Mouse (Mus musculus) limb, embryonic 11.5 days (tissue): ENCODE measurements at regions not wholly inside any gene's neighbourhood (a gene's known extent, or its start where the extent isn't known, plus 50 kb on each side); places are given as distances from the start of the nearest gene placed in this dataset.

Source experiments
- ATAC-seq: fragments of 200-750 bp; cut with Nextera tagmentation; 2 replicates; pipeline ENCODE4 v1.8.0; 2017; ENCODE audit warnings: low read depth; ENCODE audit not compliant: insufficient number of reproducible peaks, low FRiP score, low TSS enrichment
- DNase-seq: peaks from one replicate; pipeline ENCODE4 v3.0.0-alpha.2; 2015; ENCODE audit warnings: low spot score
- H3K27ac ChIP-seq: fragments of 300-500 bp; sonication (generic); replicated peaks from 2 replicates; pipeline ENCODE4 v1.5.1; 2014; ENCODE audit warnings: low read depth, mild to moderate bottlenecking, low read length
- H3K27me3 ChIP-seq: fragments of 300-500 bp; sonication (generic); 2 replicates; pipeline ENCODE4 v1.6.1; 2014; ENCODE audit warnings: mild to moderate bottlenecking, low read length, mixed read lengths; ENCODE audit not compliant: control insufficient read depth, insufficient read depth
- H3K36me3 ChIP-seq: fragments of 300-500 bp; sonication (generic); 2 replicates; pipeline ENCODE4 v1.6.1; 2014; ENCODE audit warnings: mild to moderate bottlenecking, low read length, moderate library complexity, mixed read lengths; ENCODE audit not compliant: control insufficient read depth, insufficient read depth
- H3K4me1 ChIP-seq: fragments of 300-500 bp; sonication (generic); 2 replicates; pipeline ENCODE4 v1.6.1; 2014; ENCODE audit warnings: low read length, mixed read lengths; ENCODE audit not compliant: control insufficient read depth, insufficient read depth
- H3K4me2 ChIP-seq: fragments of 300-500 bp; sonication (generic); 2 replicates; pipeline ENCODE4 v1.6.1; 2014; ENCODE audit warnings: low read depth, mild to moderate bottlenecking, moderate library complexity; ENCODE audit not compliant: severe bottlenecking
- H3K4me3 ChIP-seq: fragments of 300-500 bp; sonication (generic); 2 replicates; pipeline ENCODE4 v1.5.1; 2014; ENCODE audit warnings: low read depth, low read length
- H3K9ac ChIP-seq: fragments of 300-500 bp; sonication (generic); 2 replicates; pipeline ENCODE4 v1.6.1; 2014; ENCODE audit warnings: mild to moderate bottlenecking, low read length
- H3K9me3 ChIP-seq: fragments of 300-500 bp; sonication (generic); 2 replicates; pipeline ENCODE4 v1.6.1; 2016; ENCODE audit warnings: low read length; ENCODE audit not compliant: control insufficient read depth
- WGBS: fragments of 180-500 bp; shearing (Covaris S2); extraction: QIAGEN DNeasy Blood & Tissue Kit; methylation state at CpG from one replicate; pipeline ENCODE4 v1.1.7; 2014; 5-methylcytosine and 5-hydroxymethylcytosine counted together

DNA sequence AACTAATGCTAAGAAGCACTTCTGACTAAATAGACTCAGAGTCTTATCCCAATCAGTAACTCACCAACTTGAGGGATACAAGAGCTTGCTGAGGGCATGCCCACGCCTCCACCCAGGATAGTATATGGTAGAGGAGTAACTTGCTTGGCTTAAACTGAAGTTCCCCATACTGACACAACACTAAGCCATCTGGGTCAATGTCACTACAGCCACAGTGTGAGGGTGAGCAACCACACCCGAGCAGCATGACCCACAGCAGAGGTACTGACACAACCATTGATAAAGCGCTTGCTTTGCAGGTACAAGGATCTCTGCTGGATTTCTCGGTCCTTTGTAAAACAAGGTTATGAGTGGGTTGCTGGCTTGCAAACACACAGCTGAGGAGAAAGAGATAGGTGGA is 312.2 kb downstream of the Gm11011 start:
- H3K9ac ChIP-seq: no peak overlapping the region
- H3K27me3 ChIP-seq: no peaks in the 10 kb centered on the region
- WGBS: 90% methylated on average over 4 of the region's 4 CpGs
- H3K4me2 ChIP-seq: no peak overlapping the region
- no peaks in the 10 kb centered on the region for H3K4me1 ChIP-seq
- H3K27ac ChIP-seq: no peak overlapping the region
- no peak overlapping the region for H3K4me3 ChIP-seq
- H3K9me3 ChIP-seq: no peaks in the 10 kb centered on the region
- DNase-seq (no peak), ATAC-seq (no peak)
- H3K36me3 ChIP-seq: no peaks in the 10 kb centered on the region

DNA sequence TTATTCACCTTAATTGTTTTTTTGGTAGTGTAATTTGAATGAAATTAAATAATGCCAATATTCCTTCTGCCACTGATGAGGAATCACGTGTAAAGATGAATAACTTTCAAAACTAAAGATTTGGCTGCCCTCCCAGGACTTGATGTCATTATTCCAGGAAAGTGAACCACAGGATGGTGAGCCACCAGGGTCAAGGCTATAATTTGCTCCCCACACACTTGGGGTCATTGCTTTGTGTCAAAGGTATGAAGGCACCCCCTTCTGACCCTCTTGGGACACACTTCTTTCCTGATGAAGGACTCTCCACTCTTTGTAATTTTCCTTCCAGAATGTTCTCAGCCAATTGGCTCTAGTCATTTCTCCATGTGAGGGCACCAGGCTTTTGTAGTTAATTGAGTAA is 313.4 kb downstream of the Gm11011 start:
- WGBS: 81% methylated on average over 1 of the region's 1 CpGs

DNA sequence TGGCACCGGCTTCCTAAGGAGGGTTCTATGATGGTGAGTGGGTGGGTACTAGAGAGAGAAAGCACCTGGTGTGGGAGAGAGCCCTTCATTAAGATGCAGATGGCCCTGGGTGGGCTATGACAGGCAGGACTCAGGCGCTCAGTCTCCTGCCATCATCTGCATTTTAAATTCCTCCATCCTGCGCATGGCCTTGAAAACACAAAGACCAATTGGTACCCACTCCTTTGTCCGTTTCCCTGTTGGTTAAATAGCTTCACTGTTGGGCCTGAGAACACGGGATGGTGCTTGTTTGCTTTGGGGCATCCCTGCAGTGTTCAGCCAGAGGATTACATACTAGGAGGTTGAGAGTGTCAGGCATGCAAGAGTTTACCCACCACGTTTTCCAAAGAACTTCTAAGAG is 314.9 kb downstream of the Gm11011 start:
- H3K27ac ChIP-seq: no peak overlapping the region
- no peak overlapping the region for H3K4me2 ChIP-seq
- H3K4me3 ChIP-seq: no peak overlapping the region
- H3K9ac ChIP-seq: no peak overlapping the region
- 40% methylated on average over 6 of the region's 6 CpGs for WGBS
- no peaks in the 10 kb centered on the region for H3K27me3 ChIP-seq
- H3K36me3 ChIP-seq: no peaks in the 10 kb centered on the region
- DNase-seq: no peak
- H3K9me3 ChIP-seq: no peaks in the 10 kb centered on the region
- no peak for ATAC-seq
- H3K4me1 ChIP-seq: no peaks in the 10 kb centered on the region

More for the DNA sequence above, 313.4 kb downstream of the Gm11011 start:
- Histone ChIP-seq H3K9me3 (no peaks in the 10 kb centered on the region), H3K4me3 (no peak overlapping the region), H3K27me3 (no peaks in the 10 kb centered on the region), H3K9ac (no peak overlapping the region), H3K4me1 (no peaks in the 10 kb centered on the region), H3K4me2 (no peak overlapping the region), H3K27ac (no peak overlapping the region), H3K36me3 (no peaks in the 10 kb centered on the region)
- ATAC-seq: no peak
- DNase-seq: no peak

DNA sequence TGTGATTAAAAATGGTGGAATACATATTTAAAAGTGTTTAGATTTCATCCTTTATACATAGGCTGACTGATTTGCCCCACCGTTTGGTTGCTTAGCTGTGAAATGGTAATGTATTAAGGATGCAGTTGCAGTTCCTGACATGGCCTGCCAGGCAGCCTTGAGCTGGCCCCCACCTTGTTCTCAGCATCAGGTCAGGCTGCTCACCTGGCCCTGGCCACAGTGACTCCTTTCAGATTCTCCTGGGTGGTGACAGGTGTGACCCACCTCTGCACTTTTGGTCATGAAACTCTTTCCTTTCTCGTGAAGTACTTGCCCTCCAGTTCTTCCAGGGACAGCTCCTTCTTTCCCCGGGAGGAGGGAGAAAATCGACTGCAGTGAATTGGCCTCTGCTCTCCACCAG is 315.5 kb downstream of the Gm11011 start:
- Histone ChIP-seq H3K4me2 (no peak overlapping the region), H3K27me3 (no peaks in the 10 kb centered on the region), H3K9me3 (no peaks in the 10 kb centered on the region), H3K27ac (no peak overlapping the region), H3K4me1 (no peaks in the 10 kb centered on the region), H3K9ac (no peak overlapping the region), H3K36me3 (no peaks in the 10 kb centered on the region), H3K4me3 (no peak overlapping the region)
- ATAC-seq: no peak
- no peak for DNase-seq
- 45% methylated on average over 4 of the region's 4 CpGs for WGBS

DNA sequence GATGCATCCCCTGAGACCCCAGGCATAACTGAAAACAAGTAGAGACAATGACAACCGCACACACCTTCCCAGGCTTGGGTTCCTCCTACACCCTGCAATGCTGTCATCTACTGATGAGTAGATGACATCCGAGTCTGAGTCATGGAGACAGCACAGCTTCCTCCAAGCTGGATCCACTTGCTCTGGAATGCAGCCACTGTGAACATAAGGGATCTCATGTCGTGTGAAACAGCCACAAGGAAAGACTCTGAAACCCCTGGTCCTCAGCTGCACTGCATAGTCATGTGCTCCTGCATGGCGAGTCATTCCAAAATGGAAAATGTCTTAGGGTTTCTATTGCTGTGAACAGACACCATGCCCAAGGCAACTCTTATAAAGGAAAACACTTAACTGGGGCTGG is 305.2 kb upstream of the Zfp64 start:
- H3K36me3 ChIP-seq: no peaks in the 10 kb centered on the region
- DNase-seq (no peak), ATAC-seq (no peak)
- no peak overlapping the region for H3K9ac ChIP-seq
- H3K4me1 ChIP-seq: no peaks in the 10 kb centered on the region
- H3K9me3 ChIP-seq: no peaks in the 10 kb centered on the region
- 92% methylated on average over 4 of the region's 4 CpGs for WGBS
- H3K27ac ChIP-seq: no peak overlapping the region
- H3K4me3 ChIP-seq: no peak overlapping the region
- H3K27me3 ChIP-seq: no peaks in the 10 kb centered on the region
- H3K4me2 ChIP-seq: no peak overlapping the region

DNA sequence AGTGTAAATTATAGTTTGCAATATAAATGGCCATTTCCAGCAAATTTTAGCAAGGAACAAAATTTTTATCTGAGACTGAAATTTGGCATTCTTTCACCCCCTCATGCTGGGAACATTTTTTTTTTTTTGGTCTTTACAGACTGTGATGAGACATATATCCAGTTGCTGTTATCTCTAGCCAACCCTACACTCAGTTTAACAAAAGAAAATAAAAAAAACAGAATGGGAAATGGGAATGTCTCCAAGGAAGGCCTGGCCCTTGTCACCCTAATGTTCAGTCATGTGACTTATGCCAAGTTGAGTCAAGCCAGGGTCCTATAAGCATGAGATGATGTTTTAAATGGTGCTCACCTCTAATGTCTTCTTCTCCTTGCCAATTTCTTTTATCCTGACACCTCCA is 289.2 kb upstream of the Zfp64 start:
- Histone ChIP-seq H3K27ac (no peak overlapping the region), H3K4me2 (no peak overlapping the region), H3K9me3 (no peaks in the 10 kb centered on the region), H3K4me1 (no peaks in the 10 kb centered on the region), H3K36me3 (no peaks in the 10 kb centered on the region), H3K27me3 (no peaks in the 10 kb centered on the region), H3K4me3 (no peak overlapping the region), H3K9ac (no peak overlapping the region)
- ATAC-seq (no peak), DNase-seq (no peak)

DNA sequence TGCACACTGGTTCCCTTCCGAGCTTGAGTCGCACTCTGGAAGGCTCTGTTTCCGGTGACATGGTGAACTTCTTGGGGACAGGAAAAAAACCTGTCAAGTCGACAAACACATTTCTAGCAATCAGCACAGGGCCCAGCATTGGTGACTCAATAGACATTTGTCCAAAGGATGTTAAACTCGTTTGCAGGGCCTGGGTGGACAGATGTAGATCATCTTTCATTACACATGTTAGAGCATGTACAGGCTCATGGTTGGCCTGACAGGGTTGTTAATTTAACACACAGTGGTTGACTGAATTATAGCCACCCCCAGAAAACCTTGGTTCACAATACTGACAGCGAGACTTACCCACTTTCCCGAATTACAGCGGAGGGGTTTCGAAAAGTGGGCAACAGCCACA is 288.6 kb upstream of the Zfp64 start:
- H3K27me3 ChIP-seq: no peaks in the 10 kb centered on the region
- no peaks in the 10 kb centered on the region for H3K9me3 ChIP-seq
- WGBS: 88% methylated on average over 9 of the region's 9 CpGs
- no peak overlapping the region for H3K27ac ChIP-seq
- H3K9ac ChIP-seq: no peak overlapping the region
- H3K36me3 ChIP-seq: no peaks in the 10 kb centered on the region
- DNase-seq: no peak
- H3K4me1 ChIP-seq: no peaks in the 10 kb centered on the region
- H3K4me2 ChIP-seq: no peak overlapping the region
- H3K4me3 ChIP-seq: no peak overlapping the region
- ATAC-seq: no peak

DNA sequence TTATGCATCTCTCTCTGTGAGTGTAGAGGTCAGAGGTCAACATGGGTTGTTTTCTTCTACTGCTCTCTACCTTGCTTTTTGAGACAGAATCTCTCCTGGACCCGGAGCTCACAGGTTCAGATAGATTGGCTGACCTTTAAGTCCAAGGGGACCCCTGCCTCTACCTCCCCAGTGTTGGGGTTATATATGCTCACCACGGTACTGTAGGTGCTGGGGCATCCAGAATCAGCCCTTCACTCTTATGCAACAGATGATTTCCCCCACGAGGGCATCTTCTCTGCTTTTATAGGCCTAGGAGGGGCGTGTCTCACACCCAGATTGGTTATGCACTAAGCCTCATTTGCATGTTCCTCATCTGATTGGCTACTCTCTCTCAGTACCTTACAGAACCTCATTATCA is 282.5 kb upstream of the Zfp64 start:
- Histone ChIP-seq H3K4me1 (no peaks in the 10 kb centered on the region), H3K9ac (no peak overlapping the region), H3K27me3 (no peaks in the 10 kb centered on the region), H3K27ac (no peak overlapping the region), H3K4me3 (no peak overlapping the region), H3K36me3 (no peaks in the 10 kb centered on the region), H3K9me3 (no peaks in the 10 kb centered on the region), H3K4me2 (no peak overlapping the region)
- 88% methylated on average over 4 of the region's 4 CpGs for WGBS
- no peak for DNase-seq
- ATAC-seq: no peak

DNA sequence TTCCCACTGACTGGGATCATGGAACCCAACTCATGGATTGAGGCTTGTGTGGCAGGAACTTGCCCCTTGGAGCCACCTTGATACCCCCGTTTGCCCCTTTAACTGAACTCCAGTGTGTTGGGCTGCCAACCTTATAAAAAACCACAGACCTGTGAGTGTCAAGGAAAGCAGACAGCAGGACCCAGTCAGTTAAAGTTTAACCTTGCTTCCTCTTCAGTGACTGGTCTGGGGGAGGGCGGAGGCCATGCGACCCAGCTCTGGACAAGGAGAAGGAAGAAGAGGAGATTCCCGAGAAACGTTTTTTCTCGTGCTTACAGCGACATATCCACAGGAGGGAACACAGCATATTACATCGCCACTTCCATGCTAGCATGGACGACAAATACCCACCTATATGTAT is 281.9 kb upstream of the Zfp64 start:
- no peaks in the 10 kb centered on the region for H3K4me1 ChIP-seq
- DNase-seq (no peak), ATAC-seq (no peak)
- H3K9ac ChIP-seq: no peak overlapping the region
- no peaks in the 10 kb centered on the region for H3K9me3 ChIP-seq
- H3K36me3 ChIP-seq: no peaks in the 10 kb centered on the region
- no peaks in the 10 kb centered on the region for H3K27me3 ChIP-seq
- no peak overlapping the region for H3K4me2 ChIP-seq
- H3K4me3 ChIP-seq: no peak overlapping the region
- 94% methylated on average over 9 of the region's 9 CpGs for WGBS
- H3K27ac ChIP-seq: no peak overlapping the region
